Mouse (Mus musculus): Measurements from ENCODE around the gene Lhb.
"Not testable (repeated sequence)": the region's sequence is repeated elsewhere in the genome, so short reads cannot be mapped to it uniquely, and the experiment has no call there.

Lhb gene

GRCm38 (mm10) chr7:45455932-45456696 is 35.5 kb downstream of the Lhb start:
- DNase-seq (ENCODE audit: low spot score in 2 of 2) = no peak

GRCm38 (mm10) chr7:45456721-45457203 is 36.1 kb downstream of the Lhb start:
- DNase-seq (ENCODE audit: low spot score in 2 of 2) = no peak

- DNase-seq (ENCODE audit: low spot score in 2 of 2) = no peak
Measured at GRCm38 (mm10) chr7:45457204-45458060, 36.8 kb downstream of the Lhb start.

GRCm38 (mm10) chr7:45458748-45459563 is 38.3 kb downstream of the Lhb start:
- DNase-seq (ENCODE audit: low spot score in 2 of 2) = peak in 1 of 2 experiments; percentile 68

- DNase-seq (ENCODE audit: low spot score in 2 of 2) = peak; percentile 95 to 98
Measured at GRCm38 (mm10) chr7:45459564-45460140, 39.0 kb downstream of the Lhb start, which contains the start of gene Ftl1. TSS of gene Ftl1 (minus strand) at chr7:45459884.

GRCm38 (mm10) chr7:45460377-45460776 is 39.8 kb downstream of the Lhb start:
- DNase-seq (ENCODE audit: low spot score in 2 of 2) = no peak

GRCm38 (mm10) chr7:45460860-45461314 is 40.3 kb downstream of the Lhb start:
- peak in 1 of 2 experiments; percentile 49 for DNase-seq (ENCODE audit: low spot score in 2 of 2)

GRCm38 (mm10) chr7:45461326-45461725 is 40.7 kb downstream of the Lhb start:
- DNase-seq (ENCODE audit: low spot score in 2 of 2) = no peak

GRCm38 (mm10) chr7:45461781-45462180 is 41.2 kb downstream of the Lhb start:
- no peak for DNase-seq (ENCODE audit: low spot score in 2 of 2)

- no peak for DNase-seq (ENCODE audit: low spot score in 2 of 2)
Measured at GRCm38 (mm10) chr7:45462325-45462724, 41.7 kb downstream of the Lhb start.

GRCm38 (mm10) chr7:45462868-45463267 is 42.2 kb downstream of the Lhb start:
- not testable (repeated sequence) for DNase-seq (ENCODE audit: low spot score in 2 of 2)

GRCm38 (mm10) chr7:45463987-45464778 is 43.6 kb downstream of the Lhb start:
- no peak for DNase-seq (ENCODE audit: low spot score in 2 of 2)

GRCm38 (mm10) chr7:45465112-45465511 is 44.5 kb downstream of the Lhb start:
- no peak for DNase-seq (ENCODE audit: low spot score in 2 of 2)

GRCm38 (mm10) chr7:45465549-45465948 is 44.9 kb downstream of the Lhb start:
- no peak for DNase-seq (ENCODE audit: low spot score in 2 of 2)

GRCm38 (mm10) chr7:45466283-45467089 is 45.9 kb downstream of the Lhb start, which contains the start of gene Bax:
TSS of gene Bax (minus strand) at chr7:45466898.
- peak; percentile 90 to 97 for DNase-seq (ENCODE audit: low spot score in 2 of 2)

GRCm38 (mm10) chr7:45467090-45467670 is 46.6 kb downstream of the Lhb start:
- DNase-seq (ENCODE audit: low spot score in 2 of 2) = no peak

GRCm38 (mm10) chr7:45470869-45471268 is 50.2 kb downstream of the Lhb start:
- peak in 1 of 2 experiments; percentile 84 for DNase-seq (ENCODE audit: low spot score in 2 of 2)
